Comparison of ENCODE assay signal across 8 mouse cellular contexts in the genomic region with DNA sequence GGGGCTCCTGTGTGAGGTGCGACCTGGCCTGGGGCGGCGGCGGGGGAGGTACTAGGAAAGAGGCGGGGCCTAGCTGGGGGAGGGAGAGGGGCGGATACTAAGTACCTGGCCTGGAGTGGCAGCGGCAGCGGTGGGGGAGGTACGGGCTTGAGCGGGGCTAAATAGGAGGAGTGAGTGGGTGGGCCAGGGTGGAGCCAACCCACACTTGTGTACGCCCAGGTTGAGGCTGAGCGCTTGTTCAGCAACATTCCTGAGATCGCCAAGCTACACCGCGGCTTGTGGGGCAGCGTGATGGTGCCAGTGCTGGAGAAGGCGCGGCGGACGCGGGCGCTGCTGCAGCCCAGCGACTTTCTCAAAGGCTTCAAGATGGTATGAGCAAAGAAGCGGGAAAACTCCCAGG. TPM values are rescaled to one million over a fixed set of nuclear protein-coding genes. Genes with fewer than 3 reads are reported as not detected.
DNase-seq lines count a peak whose midpoint lies in the region; ATAC-seq and TF ChIP-seq lines count a peak whose summit lies in the region.

No protein-coding gene starts in this region.

- H3K27ac ChIP-seq in heart, embryonic 14.5 days (replicated peaks in 1 of 2; ENCODE audit: control insufficient read depth in 1 of 2, insufficient read depth in 1 of 2, low read depth in 2 of 2, low read length in 2 of 2) = peak overlapping the region in 1 of 2 experiments; percentile 57; a peak in 1 of 4 replicates
- peak overlapping the region; percentile 31; the same call in 1 of the 2 replicates for H3K27ac ChIP-seq in embryonic facial prominence, embryonic 11.5 days (replicated peaks; ENCODE audit: low read depth, low read length)
- H3K27ac ChIP-seq in stomach, embryonic 14.5 days (ENCODE audit: low read length) = peak overlapping the region; percentile 83

- DNase-seq in heart, adult 18-20 months = no peak
- DNase-seq in embryonic facial prominence, embryonic 11.5 days (ENCODE audit: low spot score) = peak; percentile 73
- DNase-seq in kidney, adult 18-20 months = peak; percentile 89
- peak; percentile 75 for DNase-seq in lung, adult 2 months
- DNase-seq in T-cell, adult 2 months (ENCODE audit: low spot score) = no peak
- DNase-seq in layer of hippocampus, adult 11-12 months (ENCODE audit: low spot score) = no peak

- no peaks in the 10 kb centered on the region for H3K9me3 ChIP-seq in heart, embryonic 14.5 days (ENCODE audit: control insufficient read depth, low read length)
- no peaks in the 10 kb centered on the region for H3K9me3 ChIP-seq in embryonic facial prominence, embryonic 11.5 days (replicated peaks; ENCODE audit: control insufficient read depth, low read length)
- H3K9me3 ChIP-seq in stomach, embryonic 14.5 days (ENCODE audit: control insufficient read depth, low read depth, low read length) = no peaks in the 10 kb centered on the region

- TF ChIP-seq POLR2A in lung, adult 2 months (IDR thresholded peaks at IDR 0.05; ENCODE audit: borderline replicate concordance, extremely low read depth, low read depth, low read length) = peak; percentile 42; the same call in 1 of the 2 replicates

- peak overlapping the region; percentile 84 for H3K4me2 ChIP-seq in heart, embryonic 14.5 days (ENCODE audit: low read length)
- peak overlapping the region; percentile 85 for H3K4me2 ChIP-seq in embryonic facial prominence, embryonic 11.5 days (ENCODE audit: low read depth, low read length)
- peak overlapping the region; percentile 60 for H3K4me2 ChIP-seq in stomach, embryonic 14.5 days (replicated peaks; ENCODE audit: low read depth, low read length)

- H3K36me3 ChIP-seq in heart, embryonic 14.5 days (ENCODE audit: control insufficient read depth, insufficient read depth, low read length) = peaks cover 94% of the 10 kb centered on the region
- no peaks in the 10 kb centered on the region for H3K36me3 ChIP-seq in embryonic facial prominence, embryonic 11.5 days (replicated peaks; ENCODE audit: control insufficient read depth, insufficient read depth, low read depth, low read length)
- H3K36me3 ChIP-seq in stomach, embryonic 14.5 days (ENCODE audit: control insufficient read depth, insufficient read depth, low read length) = peaks cover 21% of the 10 kb centered on the region; the same call in 1 of the 2 replicates

- H3K27me3 ChIP-seq in heart, embryonic 14.5 days (ENCODE audit: control insufficient read depth, insufficient read depth, low read length) = no peaks in the 10 kb centered on the region
- no peaks in the 10 kb centered on the region for H3K27me3 ChIP-seq in embryonic facial prominence, embryonic 11.5 days (ENCODE audit: control insufficient read depth, insufficient read depth, low read length)
- no peaks in the 10 kb centered on the region for H3K27me3 ChIP-seq in stomach, embryonic 14.5 days (ENCODE audit: control insufficient read depth, insufficient read depth, low read length)

- 13% methylated on average over 23 of the region's 24 CpGs for WGBS in heart, embryonic 14.5 days
- WGBS in embryonic facial prominence, embryonic 11.5 days = under 1% methylated on average over 24 of the region's 24 CpGs
- WGBS in lung, adult 2 months = 54% methylated on average over 24 of the region's 24 CpGs
- 7% methylated on average over 24 of the region's 24 CpGs for WGBS in stomach, embryonic 14.5 days

- H3K4me3 ChIP-seq in heart, embryonic 14.5 days (ENCODE audit: control insufficient read depth in 1 of 2, insufficient read depth in 1 of 2, low read depth in 1 of 2, low read length in 2 of 2) = peak overlapping the region; percentile 32 to 40
- H3K4me3 ChIP-seq in embryonic facial prominence, embryonic 11.5 days (ENCODE audit: low read depth, low read length) = peak overlapping the region; percentile 26
- peak overlapping the region; percentile 64 for H3K4me3 ChIP-seq in lung, adult 2 months (replicated peaks; ENCODE audit: extremely low read depth, low read depth, low read length)
- H3K4me3 ChIP-seq in stomach, embryonic 14.5 days (ENCODE audit: low read depth, low read length) = peak overlapping the region; percentile 28; the same call in 1 of the 2 replicates

- TF ChIP-seq CTCF in lung, adult 2 months (IDR thresholded peaks at IDR 0.05; ENCODE audit: insufficient read depth, low read length) = no peak

- H3K4me1 ChIP-seq in heart, embryonic 14.5 days (ENCODE audit: control insufficient read depth in 2 of 2, insufficient read depth in 2 of 2, low read length in 2 of 2) = peaks cover 3 to 11% of the 10 kb centered on the region in 2 experiments; a peak in 3 of 4 replicates
- H3K4me1 ChIP-seq in embryonic facial prominence, embryonic 11.5 days (ENCODE audit: control insufficient read depth, insufficient read depth, low read length) = peaks cover 8% of the 10 kb centered on the region
- H3K4me1 ChIP-seq in lung, adult 2 months (ENCODE audit: control insufficient read depth, insufficient read depth, low read length) = no peaks in the 10 kb centered on the region
- H3K4me1 ChIP-seq in stomach, embryonic 14.5 days (ENCODE audit: control insufficient read depth, insufficient read depth, low read length) = peaks cover 15% of the 10 kb centered on the region

- peak; percentile 48; the same call in 1 of the 2 replicates for ATAC-seq in heart, embryonic 14.5 days (ENCODE audit: insufficient number of reproducible peaks, insufficient read depth, low FRiP score, low read depth)
- peak; percentile 80 for ATAC-seq in embryonic facial prominence, embryonic 11.5 days (replicated peaks; ENCODE audit: insufficient number of reproducible peaks, low FRiP score, low TSS enrichment, low read depth)
- peak; percentile 89 for ATAC-seq in stomach, embryonic 14.5 days (ENCODE audit: insufficient number of reproducible peaks, insufficient read depth, low FRiP score, low read depth)

- H3K9ac ChIP-seq in heart, embryonic 14.5 days (ENCODE audit: low read length) = peak overlapping the region; percentile 56; the same call in 1 of the 2 replicates
- H3K9ac ChIP-seq in embryonic facial prominence, embryonic 11.5 days (replicated peaks; ENCODE audit: low read length) = peak overlapping the region; percentile 15
- no peak overlapping the region; the same call in 1 of the 2 replicates for H3K9ac ChIP-seq in stomach, embryonic 14.5 days (replicated peaks; ENCODE audit: low read depth, low read length)

RNA-seq across cellular contexts. Expression of gene Tnfrsf25, which starts 8.2 kb away (rescaled TPM):
- polyA plus RNA-seq in heart, embryonic 14.5 days (2014; fragmentation: Nextera tagmentation; extraction: Ambion mirVana) = 0.34 and 0.43 TPM in 2 replicates
- total RNA-seq in heart, adult 18-20 months (2021) = 1 to 10 TPM; 1.4 to 1.6 TPM
- 0.21 and 0.75 TPM in 2 replicates for polyA plus RNA-seq in embryonic facial prominence, embryonic 11.5 days (2014; fragmentation: Nextera tagmentation; extraction: Ambion mirVana)
- polyA plus RNA-seq in lung, adult 2 months (2012; rRNA removed) = 8.1 and 12.7 TPM in 2 replicates
- 0.67 and 0.91 TPM in 2 replicates for polyA plus RNA-seq in stomach, embryonic 14.5 days (2014; fragmentation: Nextera tagmentation; extraction: Ambion mirVana)

RNA-seq across cellular contexts. Expression of gene Plekhg5, which starts 35.2 kb away (rescaled TPM):
- 8.5 and 8.6 TPM in 2 replicates for polyA plus RNA-seq in heart, embryonic 14.5 days (2014; fragmentation: Nextera tagmentation; extraction: Ambion mirVana)
- total RNA-seq in heart, adult 18-20 months (2021) = 10 to 100 TPM; 10.9 to 15.9 TPM
- 5.3 and 6.8 TPM in 2 replicates for polyA plus RNA-seq in embryonic facial prominence, embryonic 11.5 days (2014; fragmentation: Nextera tagmentation; extraction: Ambion mirVana)
- 46.7 and 49.9 TPM in 2 replicates for polyA plus RNA-seq in lung, adult 2 months (2012; rRNA removed)
- 10.4 and 11.5 TPM in 2 replicates for polyA plus RNA-seq in stomach, embryonic 14.5 days (2014; fragmentation: Nextera tagmentation; extraction: Ambion mirVana)

RNA-seq across cellular contexts. Expression of gene Espn, which starts 44.7 kb away (rescaled TPM):
- 0.63 and 0.76 TPM in 2 replicates for polyA plus RNA-seq in heart, embryonic 14.5 days (2014; fragmentation: Nextera tagmentation; extraction: Ambion mirVana)
- total RNA-seq in heart, adult 18-20 months (2021) = 1 to 10 TPM; 2.5 to 2.7 TPM
- 6.2 and 7.3 TPM in 2 replicates for polyA plus RNA-seq in embryonic facial prominence, embryonic 11.5 days (2014; fragmentation: Nextera tagmentation; extraction: Ambion mirVana)
- 9.8 and 16.3 TPM in 2 replicates for polyA plus RNA-seq in lung, adult 2 months (2012; rRNA removed)
- polyA plus RNA-seq in stomach, embryonic 14.5 days (2014; fragmentation: Nextera tagmentation; extraction: Ambion mirVana) = 10.5 and 10.9 TPM in 2 replicates

RNA-seq across cellular contexts. Expression of gene Hes2, which starts 51.2 kb away (rescaled TPM):
- not detected in 2 replicates for polyA plus RNA-seq in heart, embryonic 14.5 days (2014; fragmentation: Nextera tagmentation; extraction: Ambion mirVana)
- total RNA-seq in heart, adult 18-20 months (2021) = not detected
- polyA plus RNA-seq in embryonic facial prominence, embryonic 11.5 days (2014; fragmentation: Nextera tagmentation; extraction: Ambion mirVana) = 0.22 and 0.24 TPM in 2 replicates
- 5.4 and 6.2 TPM in 2 replicates for polyA plus RNA-seq in lung, adult 2 months (2012; rRNA removed)
- 0.29 and 0.55 TPM in 2 replicates for polyA plus RNA-seq in stomach, embryonic 14.5 days (2014; fragmentation: Nextera tagmentation; extraction: Ambion mirVana)

Comparison
In these comparisons a context has a peak if more than half of its experiments do, and no peak if none do; other contexts are left out.
1. DNase-seq: peak in embryonic facial prominence, embryonic 11.5 days (single experiment), kidney, adult 18-20 months (single experiment) and lung, adult 2 months (single experiment); none in heart, adult 18-20 months (0 of 2), T-cell, adult 2 months (single experiment) and layer of hippocampus, adult 11-12 months (single experiment).
2. Peak in every context shown above with its lines, with median percentiles within 50 percentile points of each other: ATAC-seq, H3K4me2 ChIP-seq and H3K4me3 ChIP-seq.